Mouse (Mus musculus) urinary bladder, postnatal 0 days (tissue): ENCODE results near the gene Spcs3. TPM values are rescaled to one million over a fixed set of nuclear protein-coding genes. Genes with fewer than 3 reads are reported as not detected.

Experiments
- polyA plus RNA-seq: library from polyadenylated mRNA; unstranded; fragments of >200 nt; fragmentation: Nextera tagmentation; extraction: Ambion mirVana; gene quantifications from 2 replicates; pipeline ENCODE4 v1.2.1, GENCODE M21; 2015

Spcs3 gene
- polyA plus RNA-seq, result 34.2 and 40.6 TPM in 2 replicates

DNA sequence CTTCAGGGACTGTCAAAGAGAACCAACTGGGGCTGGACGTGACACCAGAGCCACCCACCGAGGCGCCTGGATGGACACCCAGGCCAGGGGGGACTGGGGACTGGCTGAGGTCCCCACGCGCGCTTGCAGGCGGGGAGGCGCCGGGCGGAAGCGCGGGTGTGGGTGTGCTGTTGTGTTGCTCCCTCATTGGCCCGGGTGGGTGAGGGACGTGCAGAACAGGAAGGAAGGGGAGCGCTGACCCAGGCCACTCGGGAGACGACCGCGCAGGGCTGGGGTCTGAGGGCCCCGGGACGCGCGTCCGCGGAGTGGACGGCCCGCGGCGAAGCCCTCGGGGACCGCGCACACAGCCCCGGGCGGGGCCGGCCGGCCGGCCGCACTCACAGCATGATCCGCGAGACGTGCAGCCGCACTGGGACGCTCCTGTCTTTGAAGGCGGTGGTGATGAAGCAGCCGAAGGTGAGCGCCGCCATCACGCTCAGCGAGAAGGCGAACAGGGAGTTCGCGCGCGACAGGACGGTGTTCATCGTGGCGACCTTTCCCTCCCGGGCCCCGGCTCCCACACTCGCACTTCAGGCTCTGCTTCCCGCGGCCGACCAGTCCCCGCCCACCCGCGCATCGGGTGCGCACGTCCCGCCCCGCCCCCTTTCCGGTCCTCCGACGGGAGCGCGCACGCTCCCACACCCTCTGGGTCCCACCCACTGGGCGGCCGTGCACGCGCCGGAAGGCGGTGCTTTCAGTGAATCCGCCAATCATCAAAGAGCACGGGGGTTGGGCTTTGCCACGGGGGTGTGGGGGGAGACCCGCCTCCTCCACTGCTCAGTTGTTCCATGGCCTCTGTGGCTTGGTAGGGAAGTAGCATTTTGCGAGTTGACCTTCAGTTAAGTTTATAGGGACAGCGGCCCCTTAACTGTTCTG, at the start of gene Spcs3, which contains the start of gene Asb5:
Spcs3 (minus strand) TSS at position 617 of the 915 bp plus-strand sequence.
Asb5 (plus strand) TSS at position 199 of the 915 bp plus-strand sequence.

Other genes with a start within 250 kb of the Spcs3 start
- 1.9 and 2.5 TPM in 2 replicates for gene Asb5, start 418 bp downstream of the Spcs3 start, polyA plus RNA-seq
- not detected in 2 replicates for gene Spata4, start 70.8 kb upstream of the Spcs3 start, polyA plus RNA-seq